Mouse (Mus musculus): ENCODE results near the gene Nudt15. TPM values are rescaled to one million over a fixed set of nuclear protein-coding genes. Genes with fewer than 3 reads are reported as not detected.
"Not testable (repeated sequence)": the region's sequence is repeated elsewhere in the genome, so short reads cannot be mapped to it uniquely, and the experiment has no call there.

Gene Nudt15
- total RNA-seq (2021): 1 to 10 TPM; 6.9 to 7.0 TPM

DNA sequence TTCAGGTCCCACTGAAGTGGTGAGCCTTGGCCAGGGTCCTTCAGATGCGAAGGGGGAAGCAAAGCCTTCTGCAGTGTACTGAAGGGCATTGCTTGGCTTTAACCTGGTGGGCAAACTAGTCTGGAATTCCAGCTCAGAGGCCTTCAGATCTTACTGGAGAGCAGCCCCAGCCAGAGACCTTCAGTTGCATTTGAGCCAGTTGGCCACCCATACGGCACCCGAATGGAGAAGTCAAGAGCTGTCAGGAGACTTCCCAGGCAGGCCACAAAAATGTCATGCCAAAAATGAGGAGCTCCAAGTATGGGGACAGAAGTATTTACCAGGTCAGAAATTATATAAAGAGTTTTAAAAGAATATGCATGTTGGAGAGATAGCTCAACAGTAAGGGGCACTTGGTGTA is at the start of gene Nudt15:
TSS of gene Nudt15 (minus strand) at position 192 of the 400 bp plus-strand sequence.
- DNase-seq: no peak

DNA sequence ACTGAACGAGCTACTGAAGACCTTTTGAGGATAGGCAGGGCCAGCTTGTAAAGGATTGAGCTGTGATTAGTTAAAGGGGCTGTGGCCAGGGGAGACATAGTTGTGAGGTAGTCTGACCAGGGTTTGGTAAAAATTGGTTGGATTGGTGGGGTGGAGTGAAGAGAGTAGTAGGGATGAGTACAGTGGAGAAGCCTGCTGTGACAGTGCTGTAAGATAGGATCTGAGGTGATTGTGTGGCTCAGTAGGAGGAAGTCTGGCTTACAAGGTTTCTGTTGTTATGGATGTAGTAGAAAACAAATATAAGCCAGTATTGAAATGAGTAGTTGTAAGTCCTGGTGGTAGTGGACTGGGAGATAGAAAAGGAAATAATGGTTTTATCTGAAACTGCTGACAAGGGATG is 44.1 kb upstream of the Nudt15 start:
- no peak for DNase-seq

DNA sequence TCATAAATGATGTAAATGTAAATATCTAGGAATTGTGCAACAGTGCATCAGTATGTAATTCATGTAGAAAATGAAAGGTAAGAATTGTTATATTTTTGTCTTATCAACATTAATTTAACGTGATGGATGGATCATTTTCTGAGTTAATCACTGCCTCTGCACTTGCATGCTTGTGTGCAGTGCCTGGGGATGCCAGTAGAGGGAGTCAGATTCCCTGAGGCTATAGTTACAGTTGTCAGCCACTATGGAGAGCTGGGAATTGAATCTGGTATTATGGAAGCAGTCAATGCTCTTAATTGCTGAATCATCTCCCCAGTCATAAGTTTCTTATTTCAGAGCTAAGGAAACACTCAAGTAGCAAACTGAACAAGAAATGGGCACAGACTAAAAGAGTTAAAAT is 40.0 kb upstream of the Nudt15 start:
- DNase-seq: no peak

DNA sequence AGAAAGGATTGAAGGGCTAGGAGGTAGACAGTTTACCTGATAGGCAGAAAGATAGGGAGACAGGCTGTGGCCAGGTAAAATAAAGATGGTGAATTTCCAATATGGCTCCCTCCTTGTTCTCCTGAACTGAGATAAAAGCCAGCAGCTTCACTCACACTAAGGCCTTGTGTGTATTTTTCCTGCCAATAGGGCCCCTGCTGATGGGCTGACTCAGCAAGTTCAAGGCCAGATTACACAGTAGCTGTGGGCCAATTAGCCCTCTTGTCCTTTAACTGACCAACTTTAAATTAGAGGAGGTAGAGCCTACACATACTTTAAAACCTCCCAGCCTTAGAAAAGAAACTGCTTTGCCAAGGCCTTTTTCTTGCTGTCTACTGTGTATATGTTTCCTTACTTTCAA is 28.3 kb upstream of the Nudt15 start:
- DNase-seq: no peak

DNA sequence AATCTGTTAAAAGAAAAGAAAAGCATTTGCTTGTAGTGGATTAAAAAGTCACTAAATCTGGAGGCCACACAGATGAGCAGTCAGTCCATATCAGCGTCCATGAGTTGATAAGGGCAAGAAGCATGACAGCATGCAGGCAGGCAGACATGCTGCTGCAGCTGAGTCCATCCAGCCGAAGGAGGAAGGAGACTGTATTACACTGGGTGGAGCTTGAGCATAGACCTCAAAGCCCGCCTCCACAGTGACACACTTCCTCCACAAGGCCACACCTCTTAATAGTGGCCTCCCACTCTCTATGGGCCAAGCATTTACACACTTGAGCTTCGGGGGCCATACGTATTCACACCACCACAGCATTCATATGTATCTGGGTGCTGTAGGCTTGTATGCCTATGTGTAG is 26.0 kb upstream of the Nudt15 start:
- no peak for DNase-seq

DNA sequence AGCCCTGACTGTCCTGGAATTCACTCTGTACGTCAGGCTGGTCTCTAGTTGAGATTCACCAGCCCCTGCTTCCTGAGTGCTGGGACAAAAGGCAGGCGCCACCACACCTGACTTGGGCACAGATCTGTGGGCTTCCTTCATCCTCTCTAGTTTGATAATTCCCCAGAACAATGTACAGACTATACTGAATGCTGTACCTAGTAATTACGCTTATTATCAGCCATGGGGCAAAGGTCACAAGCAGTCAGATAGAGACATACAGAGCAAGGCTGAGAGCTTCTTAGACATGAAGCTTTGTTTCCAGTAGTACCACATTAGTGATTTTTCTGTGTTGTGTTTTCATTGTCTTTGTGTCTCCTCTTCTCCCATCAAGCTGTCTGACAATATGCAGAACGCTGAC is 23.1 kb upstream of the Nudt15 start:
- DNase-seq: no peak

DNA sequence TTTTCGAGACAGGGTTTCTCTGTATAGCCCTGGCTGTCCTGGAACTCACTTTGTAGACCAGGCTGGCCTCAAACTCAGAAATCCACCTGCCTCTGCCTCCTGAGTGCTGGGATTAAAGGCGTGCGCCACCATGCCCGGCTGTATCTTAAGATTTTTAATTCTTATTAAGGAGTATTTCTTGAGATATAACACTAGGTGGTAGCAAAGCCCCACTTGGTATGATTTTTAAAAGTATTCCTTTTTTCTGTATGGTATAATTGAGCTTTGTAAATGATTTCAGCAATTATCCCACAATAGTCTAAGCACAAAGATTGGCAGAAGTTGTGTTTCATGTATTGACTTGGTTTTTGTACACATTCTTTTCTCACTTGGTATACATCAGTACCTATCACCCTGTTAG is 21.8 kb upstream of the Nudt15 start:
- not testable (repeated sequence) for DNase-seq

DNA sequence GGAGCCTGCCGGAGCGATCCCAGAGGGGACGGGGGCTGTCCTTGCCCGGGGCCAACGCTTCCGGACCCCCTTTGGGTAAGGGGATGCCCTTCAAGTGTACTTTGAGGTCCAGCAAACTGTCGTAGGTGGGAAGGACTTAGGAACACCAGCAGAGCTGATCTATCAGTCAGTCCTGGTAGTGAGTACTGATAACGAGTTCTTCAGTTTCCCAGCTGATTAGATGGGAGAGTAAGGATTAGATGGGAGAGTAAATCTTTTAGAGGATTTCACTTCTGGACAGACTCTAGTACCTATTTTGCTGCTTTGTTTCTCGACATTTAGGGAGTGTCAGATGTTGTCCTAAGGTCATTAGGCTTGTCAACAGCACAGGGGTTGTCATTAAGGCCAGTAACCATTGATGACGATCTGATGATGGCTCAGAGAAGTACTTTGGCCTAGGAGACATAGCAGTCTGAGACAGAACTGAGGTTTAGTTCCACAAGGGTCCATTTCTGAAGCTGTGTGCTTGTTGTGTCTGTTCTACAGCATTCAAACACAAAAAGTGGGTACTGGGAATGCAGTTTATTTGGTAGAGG is 5.2 kb upstream of the Nudt15 start:
- no peak for DNase-seq

DNA sequence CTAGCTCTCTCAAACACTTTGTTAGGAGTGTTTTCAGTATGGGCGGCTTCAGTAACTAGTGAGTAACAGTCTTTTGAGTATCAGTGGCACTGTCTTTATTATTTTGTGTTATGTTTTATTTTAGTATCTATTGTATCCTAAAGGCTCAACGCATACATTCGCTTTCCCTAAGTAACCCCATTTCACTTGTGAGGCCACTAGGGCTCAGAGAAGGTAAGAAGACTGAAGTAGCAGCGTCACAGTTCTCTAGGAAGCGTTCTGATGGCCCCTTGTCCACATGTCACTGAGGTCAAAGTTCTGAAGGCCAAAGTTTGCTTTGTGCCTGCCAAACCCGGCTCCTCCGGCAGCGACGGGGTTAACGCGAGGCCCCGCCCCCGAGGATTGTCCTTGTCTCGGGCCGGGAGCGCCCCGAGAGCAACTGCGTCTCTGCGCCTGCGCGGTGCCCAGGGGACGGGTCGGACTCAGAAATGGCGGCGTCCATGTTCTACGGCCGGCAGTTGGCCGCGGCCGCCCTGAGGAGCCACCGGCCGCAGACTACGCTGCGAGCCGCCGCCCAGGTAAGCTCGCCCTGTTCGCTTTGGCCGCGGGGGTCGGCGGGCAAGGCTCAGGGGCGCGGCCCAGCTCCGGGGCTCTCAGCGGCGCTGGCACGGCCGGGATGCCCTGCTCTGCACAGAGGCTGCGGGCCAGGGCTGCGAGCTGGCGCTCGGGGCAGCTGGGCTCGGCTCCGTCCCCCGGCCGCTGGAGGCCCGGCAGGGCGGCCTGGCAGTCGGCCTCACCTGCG is 4.5 kb upstream of the Nudt15 start:
- peak; percentile 99 for DNase-seq

DNA sequence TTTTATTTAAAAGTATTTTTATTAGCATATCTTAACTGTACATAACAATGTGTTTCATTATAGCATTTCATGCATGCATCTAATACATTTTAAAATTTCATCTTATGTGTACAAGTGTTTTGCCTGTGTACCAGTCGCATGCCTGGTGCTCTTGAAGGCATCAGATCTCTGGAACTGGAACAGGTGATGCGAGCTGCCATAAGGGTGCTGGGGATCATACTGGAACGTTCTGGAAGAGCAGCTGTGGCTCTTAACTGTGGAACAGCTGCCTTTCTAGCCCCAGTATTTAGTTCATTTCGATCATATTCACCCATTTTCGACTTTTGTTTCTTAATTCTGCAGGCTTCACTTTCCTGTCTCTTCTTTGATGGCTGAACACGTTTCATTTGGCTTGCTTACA is 3.1 kb upstream of the Nudt15 start:
- DNase-seq: no peak

DNA sequence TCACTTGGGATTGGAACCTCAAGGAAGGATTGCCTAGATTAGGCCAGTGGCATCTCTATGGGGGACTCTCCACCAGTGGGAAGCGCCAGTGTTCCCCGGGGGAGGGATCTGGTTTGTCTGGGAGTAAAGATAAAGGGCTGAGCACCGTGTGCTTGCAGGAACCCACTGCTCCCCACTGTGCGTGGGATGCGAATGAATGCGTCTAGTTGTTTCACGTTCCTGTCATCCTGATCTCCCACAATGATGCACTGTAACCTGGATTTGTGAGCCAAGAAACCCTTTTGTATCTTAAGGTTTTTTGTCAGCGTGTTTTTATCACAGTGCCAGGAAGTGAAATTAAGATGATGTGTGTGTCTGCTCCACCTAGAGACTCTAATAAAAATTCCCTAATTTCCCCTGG is 2.7 kb upstream of the Nudt15 start:
- DNase-seq: no peak

DNA sequence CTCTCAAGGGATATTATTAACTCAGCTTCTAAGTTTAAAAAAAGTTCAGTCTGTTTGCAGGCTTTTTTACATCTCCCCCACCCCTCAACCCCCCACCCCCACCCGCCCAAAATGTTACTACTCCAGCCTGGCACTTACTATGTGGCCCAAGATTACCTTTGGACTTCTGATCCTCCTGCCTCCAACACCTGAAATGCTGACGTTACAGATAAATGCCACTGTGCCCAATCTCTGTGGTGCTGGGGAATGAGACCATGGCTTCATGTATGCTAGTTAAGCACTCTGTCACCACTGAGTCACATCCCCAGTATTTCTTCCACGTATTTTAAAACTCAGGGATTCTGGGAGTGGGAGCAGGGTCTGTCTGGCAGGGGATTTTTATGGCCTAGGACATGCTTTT is 2.2 kb upstream of the Nudt15 start:
- DNase-seq: no peak

DNA sequence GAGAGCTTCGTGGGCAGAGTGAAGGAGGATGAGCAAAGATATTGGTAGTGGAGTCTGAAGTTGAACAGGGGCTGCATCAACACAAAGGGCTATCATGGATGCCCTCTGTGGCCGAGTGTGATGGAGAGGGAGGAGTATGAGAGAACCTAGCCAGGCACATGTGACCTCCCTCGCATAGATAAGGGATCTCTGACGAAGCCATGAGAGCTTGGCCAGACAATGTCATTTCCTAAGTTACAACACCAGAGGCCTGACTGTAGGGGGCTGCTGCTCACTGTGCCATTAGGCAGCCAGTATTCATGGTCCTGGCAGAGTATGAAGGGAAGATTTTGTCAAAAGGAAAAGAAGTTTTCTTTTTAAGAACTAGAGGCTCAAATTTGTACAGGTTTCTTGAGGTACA is 1.0 kb downstream of the Nudt15 start:
- no peak for DNase-seq

DNA sequence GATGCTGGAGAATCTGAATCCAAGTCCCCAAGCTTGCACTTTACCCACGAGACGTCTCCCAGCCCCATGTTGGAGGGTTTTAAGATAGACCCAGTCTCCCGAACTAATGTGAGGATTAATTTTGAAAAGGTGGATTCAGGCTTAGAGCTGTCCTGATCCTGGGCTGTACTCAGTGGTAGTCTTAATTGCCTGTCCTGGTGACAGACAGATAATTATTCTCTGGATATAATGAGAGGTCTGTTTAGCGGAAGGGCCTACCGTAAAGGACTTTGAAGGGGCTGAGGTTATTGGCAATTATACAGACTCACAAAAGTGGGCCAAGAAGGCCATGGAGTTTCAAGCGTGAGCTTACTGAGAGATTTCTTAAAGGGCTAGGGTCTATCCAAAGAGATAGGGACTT is 4.3 kb downstream of the Nudt15 start:
- DNase-seq: no peak

DNA sequence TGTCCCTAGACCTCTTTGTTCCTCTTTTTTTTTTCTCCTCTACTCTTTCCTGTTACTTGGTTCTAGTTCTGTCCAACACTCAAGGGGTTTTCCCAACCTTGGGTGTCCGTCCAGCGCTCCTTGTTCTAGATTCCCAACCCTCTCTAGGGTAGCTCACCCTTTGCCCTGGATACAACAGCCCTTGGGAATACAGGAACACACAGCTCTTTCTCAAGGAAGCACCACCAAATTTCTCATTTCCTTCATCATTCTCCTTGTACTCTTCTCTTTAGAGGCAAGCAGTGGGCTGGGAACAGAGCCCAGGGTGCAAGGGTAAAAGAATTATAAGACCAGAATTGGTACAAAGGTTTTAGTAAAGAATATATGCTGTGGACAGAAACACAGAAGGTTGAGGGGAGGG is 12.4 kb downstream of the Nudt15 start:
- DNase-seq: no peak

DNA sequence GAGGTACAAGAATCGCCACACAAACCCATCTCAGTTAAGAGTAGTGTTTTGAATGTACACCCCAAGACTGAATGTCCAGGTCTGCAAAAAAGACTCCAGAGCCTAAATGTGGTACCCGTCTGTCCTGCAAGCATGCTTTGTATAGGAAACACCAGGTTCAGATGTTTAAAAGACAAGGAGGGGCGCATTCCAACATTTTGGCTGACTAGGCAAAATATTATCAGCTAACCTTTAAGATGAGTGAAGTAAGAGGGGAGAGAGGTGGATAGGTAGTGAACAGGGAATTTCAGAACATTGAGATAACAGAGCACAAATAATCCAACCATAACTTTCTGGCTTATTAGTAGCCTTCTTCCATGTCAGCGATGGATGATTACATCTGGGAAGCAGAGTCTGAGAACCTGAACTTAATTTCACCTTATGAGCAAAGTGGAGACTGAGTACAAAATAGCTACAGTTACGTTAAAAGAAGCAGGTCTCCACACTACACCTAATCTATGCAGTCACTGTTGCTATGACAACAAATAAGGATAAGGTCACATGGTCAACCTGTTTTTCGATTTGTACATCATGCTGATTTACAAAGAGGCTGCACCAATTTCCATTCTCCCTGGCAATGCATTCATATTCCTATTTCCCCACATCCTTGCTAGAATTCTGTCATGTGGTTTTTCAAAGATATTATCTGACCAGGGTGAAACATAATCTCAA is 14.1 kb downstream of the Nudt15 start:
- no peak for DNase-seq

DNA sequence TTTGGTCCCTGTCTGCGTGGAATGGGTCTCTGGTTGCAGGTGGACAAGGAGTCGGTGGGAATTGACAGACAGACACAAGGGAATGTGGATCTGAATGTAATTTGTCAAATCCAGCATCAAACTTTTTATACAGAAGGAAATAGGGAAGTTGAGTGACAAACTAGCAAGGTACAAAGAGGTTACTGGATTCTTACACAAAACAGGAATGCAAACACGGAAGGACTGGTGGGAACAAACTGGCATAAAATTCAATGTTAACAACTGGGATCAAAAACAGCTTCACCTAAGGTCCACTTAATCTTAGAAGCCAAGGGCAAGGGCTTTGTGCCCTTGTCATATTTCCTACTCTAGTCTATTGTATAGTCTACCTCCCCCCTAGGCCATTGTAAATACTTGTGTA is 19.4 kb downstream of the Nudt15 start:
- DNase-seq: not testable (repeated sequence)

DNA sequence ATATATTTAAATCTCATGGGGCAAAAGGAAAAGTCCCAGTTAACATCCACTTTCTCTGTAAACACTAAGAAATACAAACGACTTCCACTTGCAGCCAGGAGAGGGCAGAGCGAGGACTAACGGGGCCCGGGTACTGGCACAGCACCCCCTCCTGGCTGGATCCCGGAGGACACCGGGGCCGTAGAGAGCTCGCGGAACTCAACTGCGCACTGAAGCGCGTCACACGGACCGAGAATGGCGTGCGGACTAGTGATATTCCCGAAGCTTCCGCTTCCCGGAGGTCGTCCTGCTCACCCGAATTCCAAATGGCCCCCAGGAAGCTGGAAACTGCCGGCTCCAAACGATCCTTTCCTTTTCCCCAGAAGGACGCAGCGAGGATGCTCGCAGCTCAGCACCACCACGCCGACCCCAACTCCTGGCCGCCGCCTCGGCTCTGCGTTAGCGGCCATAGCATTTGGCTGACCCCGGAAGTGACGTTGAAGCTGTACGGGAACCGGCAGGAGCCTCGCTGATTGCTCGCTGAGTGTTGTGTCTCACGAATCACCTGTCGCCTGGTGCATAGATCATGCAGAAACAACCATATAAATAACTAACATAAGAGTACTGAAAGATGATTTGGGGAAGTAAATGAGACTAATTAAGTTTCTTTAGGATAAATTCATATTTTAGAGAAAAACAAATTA is 23.1 kb downstream of the Nudt15 start, which contains the start of gene Sucla2:
TSS of gene Sucla2 (plus strand) at position 554 of the 683 bp plus-strand sequence.
- DNase-seq: peak; percentile 97

DNA sequence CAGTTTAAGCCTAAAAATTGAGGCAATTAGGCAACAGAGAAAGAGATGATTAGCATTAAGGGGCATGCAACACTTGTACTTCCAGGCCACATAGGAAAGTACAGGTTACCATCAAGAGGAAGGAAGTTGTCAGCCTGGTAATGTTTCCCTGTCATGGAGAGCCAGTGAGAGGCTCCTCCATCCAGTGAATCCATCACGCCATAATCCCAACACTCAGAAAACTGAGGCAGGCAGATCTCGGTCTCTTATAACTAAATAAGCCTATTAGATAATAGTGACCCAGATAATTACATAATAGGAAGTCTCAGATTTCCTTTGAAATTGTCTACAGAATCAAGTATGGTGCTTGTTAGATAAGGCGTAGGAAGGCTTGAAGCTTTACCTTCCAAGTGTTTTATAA is 23.9 kb downstream of the Nudt15 start:
- no peak for DNase-seq

DNA sequence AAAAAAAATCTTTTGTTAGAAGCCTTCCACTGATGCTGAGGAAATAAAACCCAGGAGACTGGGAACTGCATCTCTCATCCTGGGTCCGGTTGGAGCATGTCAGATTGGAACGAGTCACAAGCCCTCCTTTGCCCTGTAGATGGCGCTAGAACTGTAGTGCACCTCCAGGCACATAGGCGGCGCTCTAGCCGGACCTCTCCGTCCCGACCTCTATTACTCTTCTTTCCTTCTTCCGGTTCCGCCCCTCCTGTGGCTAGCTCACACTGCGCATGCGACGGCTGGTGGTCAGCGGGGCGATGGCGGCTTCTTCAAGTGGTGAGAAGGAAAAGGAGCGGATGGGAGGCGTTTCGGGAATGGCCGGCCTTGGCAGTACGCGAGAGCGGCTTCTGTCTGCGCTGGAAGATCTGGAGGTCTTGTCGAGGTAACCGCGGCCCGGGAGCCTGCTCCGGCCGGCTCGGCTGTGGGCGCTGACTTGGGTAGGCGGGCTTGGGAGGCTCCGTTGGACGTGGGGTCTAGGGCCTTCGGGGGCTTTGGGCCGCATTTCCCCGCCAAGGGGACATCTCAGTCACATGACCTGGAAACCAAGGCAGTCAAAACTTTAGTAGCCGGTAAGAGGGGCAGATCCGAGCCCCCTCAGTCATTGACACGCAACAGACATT is 38.1 kb downstream of the Nudt15 start, which contains the start of gene Med4:
TSS of gene Med4 (plus strand) at position 261 of the 659 bp plus-strand sequence.
- DNase-seq: peak; percentile 98

DNA sequence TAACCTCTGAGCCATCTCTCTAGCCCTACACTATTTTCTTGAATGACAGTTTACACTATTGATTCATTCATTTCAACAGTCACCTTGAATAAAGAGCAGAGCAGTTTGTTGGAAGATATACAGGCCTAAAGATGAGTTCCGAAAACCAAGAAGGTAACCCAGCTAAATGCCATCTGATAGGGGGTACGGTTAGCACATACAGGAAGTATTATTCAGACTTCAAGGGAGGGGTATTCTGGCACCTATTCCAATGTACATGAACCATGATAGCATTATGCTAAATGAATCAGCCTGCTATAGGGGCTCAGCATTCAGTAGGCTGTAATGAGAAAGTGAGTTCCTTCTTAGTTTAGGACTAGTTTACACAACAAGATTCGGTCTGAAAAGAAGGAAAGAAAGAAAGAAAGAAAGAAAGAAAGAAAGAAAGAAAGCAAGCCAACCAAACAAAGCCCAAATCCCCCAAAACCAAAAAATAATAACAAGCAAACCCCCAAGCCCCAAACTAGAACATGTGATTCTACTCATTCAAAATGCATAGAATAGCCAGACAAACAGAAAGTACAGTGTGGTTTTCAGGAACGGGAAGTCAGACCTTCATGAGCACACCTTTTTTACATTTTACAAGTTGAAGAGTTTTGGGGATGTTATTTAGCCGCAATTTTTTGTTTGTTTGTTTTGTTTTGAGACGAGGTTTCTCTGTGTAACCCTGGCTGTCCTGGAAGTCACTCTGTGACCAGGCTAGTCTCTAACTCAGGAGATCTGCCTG is 39.2 kb downstream of the Nudt15 start:
- DNase-seq: no peak
